Mouse (Mus musculus) natural killer cell, adult 2 months (primary cell): ENCODE results near the gene Prss27.

Experiments
- DNase-seq, 2 experiments: peaks; one replicate each; pipeline ENCODE4 v3.0.0; 2022; ENCODE audit warnings: low spot score in 2 of 2

Gene Prss27

DNA sequence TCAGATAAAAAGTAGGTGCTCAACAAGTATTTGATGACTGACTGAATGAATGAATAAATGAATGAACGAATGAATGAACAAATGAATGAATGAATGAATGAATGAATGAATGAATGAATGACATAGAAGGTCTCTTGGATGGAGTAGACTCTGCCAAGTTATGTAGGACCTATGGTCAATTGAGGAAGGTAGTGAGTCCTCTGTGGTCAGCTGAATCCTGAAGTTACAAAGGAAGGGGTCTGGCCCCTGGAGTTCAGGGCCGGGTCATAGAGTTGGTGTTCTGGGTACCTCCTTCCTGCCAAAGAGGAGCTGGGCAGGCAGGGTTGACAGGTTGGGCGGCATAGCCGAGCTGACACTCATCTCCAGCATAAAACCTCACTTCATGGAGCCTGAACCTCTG, at the start of gene Prss27:
Gene Prss27, plus strand, starts transcription at position 301 of the 400 bp plus-strand sequence.
- DNase-seq: no peak

DNA sequence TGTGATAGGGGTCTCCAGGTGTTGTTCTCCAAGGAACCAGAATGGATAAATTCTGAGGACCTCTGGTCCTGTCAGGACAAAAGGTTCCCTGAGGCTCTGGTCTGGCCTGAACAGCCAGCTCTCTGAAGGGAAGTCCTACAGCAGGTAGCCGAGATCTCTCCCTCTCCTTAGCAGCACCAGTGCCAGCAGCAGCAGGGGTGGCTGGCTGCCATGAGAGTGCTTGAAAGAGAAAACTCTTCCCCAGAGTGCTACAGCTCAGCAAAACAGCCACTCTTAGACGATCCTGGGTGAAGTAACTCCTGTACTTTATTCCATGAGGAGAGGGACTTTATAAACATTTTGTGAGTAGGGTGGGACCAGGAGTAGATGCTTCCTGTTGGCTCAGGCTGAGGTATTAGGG, 48.1 kb upstream of the Prss27 start:
- no peak for DNase-seq

DNA sequence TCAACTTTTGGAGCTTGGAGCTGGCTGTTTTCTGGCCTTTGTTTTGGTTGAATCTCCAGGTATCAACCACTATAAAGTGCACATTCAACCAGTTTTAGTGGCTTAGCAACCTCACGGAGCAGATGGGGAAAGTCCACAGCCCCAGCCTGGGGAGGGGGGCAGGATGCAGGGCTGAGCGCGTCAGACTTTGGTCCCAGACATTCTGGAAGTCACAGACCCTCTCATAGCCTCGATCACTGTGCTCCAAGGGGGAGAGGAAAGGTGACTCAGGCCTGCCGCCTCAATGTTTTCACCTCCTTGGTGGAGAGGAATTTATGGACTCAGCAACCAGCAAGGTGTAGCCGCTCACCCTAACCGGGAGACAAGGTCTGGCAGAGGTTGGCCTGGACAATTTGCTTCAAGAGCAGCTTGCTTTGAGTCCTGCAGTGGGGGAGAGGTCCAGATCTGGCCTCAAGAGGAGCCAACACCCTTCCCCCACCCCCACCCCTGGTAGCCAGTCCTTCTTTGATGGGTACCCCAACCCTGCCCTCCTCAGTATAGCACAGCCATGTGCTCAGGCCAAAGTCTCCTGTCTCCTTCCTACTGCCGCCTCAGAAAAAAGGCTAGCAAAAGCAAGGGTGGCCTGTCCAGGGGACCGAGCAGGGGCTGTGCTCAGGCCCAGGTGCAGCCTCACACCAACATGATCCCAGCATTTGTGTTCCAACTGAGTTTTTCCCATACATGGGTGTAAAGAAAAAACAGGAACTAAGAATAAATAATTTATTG, 45.0 kb upstream of the Prss27 start:
- DNase-seq: no peak

DNA sequence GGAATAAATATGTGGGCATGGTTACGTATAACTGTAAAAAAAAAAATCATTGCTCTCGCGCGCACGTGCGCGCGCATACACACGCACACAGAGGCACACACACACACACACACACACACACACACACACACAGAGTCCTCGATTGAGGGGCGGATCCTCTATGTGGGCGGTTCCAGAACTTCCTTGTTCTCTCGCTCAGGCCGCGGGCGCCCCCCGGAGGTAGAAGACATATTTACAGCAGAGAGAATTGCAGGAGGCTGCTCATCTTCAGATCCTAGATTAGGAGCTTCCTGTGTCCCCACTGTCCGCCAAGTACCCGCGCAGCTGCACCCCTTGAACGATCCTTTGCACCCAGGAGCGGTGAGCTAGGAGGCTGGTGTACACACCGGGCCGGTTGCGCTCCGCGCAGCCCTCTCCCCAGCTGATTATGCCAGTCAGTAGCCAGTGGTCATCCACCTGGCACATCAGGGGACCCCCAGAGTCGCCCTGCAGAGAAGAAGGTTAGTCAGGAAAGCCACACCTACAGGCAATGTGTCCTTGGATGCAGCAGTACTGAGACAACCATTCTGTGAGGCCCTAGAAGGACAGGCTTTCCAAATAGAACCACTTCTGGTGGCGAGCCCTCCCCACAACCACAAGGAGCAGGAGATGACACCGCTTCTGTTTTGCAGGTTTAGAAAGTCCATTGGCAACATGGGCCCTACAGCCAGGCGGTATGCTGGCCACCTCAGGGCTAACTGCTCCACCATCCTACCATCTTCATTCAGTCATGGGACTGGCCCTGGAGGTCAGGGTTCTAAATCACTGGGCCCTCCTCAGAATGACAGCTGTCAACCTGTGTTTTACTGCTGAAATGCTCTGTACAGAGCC, 44.1 kb upstream of the Prss27 start:
- peak; percentile 82 to 85 for DNase-seq

DNA sequence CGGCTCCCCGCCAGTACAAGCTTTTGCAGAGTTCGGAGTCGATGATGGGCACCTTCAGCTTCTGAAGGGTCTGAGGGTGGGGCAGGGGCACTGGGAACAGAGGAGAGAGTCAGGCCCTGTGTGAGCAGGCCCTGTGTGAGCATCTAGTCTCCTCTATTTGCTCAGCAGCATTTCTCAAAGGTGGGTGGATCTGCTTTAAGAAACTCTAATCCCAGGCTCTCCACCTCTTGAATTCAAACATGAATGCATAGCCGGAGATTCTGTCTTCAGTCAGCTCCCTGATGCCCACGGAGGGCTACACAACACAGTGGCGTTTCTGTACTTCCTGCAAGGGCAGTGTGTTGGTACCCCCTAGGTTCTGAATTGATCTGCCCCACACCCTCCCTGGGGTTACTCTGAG, 43.3 kb upstream of the Prss27 start:
- no peak for DNase-seq

DNA sequence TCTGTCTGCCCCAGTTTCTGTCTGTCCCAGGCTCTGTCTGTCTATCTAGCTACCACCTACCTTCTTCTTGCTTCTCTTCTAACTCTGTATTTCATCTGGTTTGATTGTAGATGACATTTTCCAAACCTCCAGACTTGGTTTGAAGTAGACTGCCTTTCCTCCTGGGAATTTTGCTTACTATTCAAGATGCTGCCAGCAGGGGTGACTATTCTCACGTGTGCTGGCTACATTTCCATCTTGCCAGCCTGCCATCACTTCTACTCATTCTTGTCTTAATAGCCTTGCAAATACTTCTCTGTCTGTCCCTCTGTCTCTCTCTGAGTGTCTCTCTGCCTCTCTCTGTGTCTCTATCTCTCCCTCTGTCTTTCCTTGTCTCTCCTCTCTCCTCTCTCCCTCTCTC, 42.5 kb upstream of the Prss27 start:
- no peak for DNase-seq

DNA sequence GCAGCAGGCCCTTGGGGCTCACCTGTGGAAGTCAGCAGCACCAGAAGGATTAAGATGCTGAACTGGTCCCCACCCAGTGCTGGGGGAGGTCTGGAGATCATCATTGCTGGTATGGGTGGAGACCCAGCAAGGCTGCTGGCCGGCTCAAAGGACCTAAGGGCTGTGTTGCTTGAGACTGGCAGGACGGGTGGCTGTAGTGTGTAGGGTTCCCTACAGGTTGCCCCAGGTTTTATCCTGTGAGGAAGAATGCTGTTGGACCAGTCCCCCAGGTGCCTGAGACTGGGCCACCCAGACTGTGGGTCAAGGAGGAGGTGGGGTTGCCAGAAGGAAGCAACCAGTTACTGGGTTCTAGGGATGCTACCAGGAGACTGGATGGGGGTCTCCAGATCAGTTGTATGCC, 40.0 kb upstream of the Prss27 start, which contains the start of gene Prss22:
Gene Prss22, minus strand, starts transcription at position 200 of the 400 bp plus-strand sequence.
- no peak for DNase-seq

DNA sequence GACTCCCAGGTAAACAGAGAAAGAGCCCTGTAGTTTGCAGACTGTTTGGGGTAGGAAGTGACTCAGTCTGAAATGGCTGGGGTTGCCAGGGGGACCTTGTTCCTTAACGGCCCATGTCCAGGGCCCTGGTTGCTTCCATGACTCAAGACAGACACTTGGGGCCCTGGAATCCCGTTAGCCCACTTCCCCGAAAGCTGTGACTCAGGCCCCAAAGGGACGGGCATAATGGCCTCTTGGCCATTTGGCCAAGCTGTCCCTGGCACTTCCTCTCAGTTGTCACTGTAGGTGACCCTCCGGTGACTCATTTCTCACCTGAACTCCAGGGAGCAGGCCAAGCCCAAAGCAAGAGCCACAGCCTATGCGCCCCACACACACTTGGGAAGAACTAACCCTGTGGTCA, 39.6 kb upstream of the Prss27 start:
- DNase-seq: no peak

DNA sequence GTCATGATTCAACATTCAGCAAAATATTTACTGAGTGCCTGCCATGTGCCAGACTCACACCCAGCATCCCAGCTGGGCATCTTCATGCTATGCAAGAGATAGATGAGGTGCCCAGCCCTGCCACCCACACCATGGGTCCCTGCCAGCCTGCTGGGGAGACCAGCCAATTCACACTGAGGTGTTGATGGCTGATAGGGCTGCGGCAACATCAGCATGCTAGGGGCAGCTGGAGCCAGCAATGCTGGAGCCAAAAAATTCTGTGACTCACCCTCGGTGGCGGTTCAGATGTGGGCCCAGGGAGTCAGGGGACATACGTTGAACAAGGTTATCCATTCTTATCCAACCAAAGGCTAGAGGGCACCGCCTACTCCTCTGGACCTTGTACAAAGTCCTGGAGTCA, 37.5 kb upstream of the Prss27 start:
- no peak for DNase-seq

DNA sequence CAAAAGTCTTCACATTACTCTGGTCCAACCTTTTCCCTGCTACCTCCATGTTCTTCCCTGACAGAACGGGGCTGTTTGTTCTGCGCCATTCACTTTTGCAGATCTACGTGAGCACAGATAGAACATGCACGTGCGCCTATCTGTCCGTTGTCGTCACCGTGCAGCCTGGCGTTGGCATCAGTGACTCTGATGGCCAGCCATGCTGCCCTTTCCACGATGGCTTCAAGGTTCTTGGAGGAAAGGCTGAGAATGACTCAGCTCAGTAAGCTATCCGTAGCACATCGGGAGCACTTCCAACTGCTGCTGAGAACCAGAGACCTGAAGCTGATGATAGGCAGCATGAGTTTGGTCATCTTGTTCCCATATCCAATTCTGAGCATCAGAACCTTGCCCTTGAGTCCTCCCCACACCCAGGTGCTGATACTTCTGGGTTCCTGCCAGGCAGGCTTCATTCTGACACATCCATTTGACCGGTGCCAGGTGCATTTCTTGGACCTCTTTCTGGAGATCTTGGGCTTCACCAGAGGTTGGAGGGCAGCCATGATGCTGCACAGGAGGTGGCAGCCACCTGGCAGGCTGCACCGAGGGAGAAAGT, 33.8 kb upstream of the Prss27 start:
- DNase-seq: no peak

DNA sequence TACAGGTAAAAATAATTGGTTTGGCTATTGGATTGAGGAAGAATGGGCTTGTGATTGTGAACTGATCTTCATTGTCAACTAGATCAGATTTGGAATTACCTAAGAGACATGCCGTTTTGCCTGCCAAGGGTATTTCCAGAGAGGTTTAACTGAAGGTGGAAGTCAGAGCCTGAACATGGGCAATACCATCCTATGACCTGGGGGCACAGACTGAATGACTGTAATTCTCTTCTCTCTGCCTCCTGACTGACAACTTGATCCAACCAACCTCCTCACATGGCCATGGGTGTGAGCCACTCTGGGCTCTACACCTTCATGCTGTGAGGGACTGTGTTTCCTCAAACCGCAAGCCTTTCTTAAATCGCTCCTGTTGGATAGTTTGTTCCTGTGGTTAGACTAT, 32.9 kb upstream of the Prss27 start:
- DNase-seq: no peak

DNA sequence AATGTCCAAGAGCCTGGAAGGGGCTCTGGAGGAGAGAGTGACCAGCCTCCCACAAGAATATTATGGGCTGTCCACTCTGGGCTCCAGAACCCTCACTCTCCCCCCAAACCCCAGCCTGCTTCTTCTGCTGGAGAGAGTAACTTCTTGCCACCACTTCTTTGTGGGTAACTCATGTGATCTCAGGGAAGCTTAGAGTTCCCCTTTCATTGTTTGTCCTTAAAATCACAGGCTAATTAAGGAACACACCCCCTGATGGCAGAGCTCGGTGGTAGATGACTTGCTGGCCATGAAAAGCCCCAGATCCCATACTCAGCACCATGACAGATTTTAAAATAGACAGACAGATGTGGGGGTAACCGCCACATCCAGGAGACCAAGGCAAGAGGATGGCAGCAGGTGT, 31.0 kb upstream of the Prss27 start:
- no peak for DNase-seq

DNA sequence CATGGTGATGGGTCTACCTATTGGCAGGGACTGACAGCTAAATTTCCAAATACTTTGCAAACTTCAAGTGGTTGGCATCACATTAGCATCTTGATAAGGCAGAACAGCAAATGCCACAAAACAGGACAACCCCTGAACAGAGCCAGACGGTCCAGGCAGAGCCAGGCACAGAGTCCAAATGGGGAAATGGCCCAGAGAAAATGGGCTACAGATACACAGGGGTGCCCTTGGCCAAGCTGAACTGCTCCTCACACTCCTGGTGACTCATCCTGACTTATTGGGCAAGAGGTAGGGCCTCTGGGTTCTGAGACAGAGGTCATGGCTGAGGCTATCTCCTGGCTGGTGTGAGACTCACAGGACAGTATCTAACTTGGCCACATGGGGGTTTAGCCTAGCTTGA, 30.6 kb upstream of the Prss27 start:
- DNase-seq: peak in 1 of 2 experiments; percentile 3

DNA sequence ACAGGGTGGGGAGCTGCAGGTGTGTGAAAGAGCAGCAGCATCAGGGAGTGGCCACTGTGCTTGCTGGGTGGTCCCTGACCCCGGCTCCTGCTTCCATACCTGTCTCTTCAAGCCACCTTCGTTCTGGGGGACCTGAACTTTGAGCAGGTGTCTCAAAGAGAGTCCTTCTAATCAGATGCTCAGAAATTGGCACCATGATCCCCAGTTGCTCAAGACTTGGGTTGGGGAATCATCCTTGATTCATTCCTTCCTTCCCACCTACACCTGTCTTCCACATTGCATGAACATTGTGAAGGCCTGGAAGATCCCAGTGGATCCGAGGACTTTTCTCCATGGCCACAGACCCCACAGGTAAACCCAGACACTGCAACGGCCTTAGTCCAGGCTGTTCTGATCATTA, 29.8 kb upstream of the Prss27 start:
- DNase-seq: no peak

DNA sequence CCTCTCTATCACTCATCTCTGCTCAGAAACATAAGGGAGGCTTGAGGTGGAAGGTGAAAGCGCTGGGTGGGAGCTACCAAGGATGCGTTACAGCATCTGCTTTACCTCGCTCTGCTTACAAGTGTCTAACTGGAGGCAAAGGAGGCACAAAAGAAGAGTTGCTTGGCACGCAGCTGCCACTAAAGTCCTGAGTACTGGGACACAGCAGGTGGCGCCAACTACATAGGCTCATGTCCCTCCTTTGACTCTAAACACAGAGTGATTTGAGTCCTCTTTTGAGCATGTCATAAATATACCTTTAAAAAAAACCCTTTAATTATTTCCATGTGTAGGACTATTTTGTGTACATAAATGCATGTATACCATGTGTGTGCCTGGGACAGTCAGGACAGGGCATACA, 28.3 kb upstream of the Prss27 start:
- DNase-seq: no peak

DNA sequence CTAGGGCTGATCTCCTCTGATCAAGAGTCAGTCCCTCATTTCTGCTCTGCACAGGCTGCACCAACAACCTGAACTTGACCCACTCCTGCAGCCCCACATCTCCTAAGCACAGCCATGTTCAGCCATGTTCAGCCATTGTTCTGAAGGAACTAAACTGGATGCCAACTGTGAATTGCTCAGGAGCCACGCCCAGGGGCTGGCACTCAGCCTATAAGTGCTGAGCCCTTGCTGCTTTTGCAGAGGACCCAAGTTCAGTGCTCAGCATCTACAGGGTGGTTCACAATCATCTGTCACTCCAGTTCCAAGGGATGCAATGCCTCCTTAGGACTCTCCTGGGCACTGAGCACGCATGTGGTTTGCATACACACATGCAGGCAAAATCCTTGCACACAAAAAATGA, 25.0 kb upstream of the Prss27 start:
- DNase-seq: no peak

DNA sequence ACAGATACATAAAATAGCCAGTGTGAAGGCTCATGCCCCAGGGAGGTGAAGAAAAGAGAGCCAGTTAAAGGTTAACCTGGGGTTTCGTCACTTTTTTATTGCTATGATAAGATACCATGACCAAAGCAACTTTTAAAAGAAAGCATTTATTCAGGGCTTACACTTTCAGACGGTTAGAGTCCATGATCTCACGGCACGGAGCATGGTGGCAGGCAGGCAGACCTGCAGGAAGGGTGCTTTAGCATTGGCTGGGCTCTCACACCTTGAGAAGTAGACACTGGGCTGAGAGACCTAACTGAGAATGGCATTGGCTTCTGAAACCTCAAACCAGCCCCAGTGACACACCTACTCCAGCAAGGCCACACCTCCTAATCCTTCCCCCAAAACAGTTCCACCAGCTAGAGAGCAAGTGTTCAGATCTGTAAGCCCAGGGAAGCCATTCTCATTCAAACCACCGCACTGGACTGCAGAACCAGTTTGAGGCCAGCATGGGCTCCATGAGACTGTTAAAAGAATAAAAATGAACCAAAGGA, 23.4 kb upstream of the Prss27 start:
- DNase-seq: no peak

DNA sequence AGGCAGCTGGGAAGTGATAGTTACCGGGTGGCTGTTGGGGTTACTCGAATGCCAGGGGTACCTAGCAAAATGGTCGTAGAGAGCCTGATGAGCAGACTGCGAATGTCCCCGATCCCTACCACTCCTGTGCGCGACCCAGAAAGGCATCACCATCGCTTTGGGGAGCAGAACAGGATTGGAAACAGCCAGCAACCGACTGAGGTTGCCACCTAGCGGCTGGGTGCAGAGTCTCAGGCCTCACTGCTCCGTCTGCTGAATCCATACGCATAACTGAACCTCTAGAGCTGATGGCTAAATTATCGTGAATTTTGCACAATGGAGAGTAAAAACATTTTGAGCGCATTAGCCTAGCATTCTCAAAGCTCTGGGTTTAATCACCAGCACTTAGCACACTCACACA, 22.2 kb upstream of the Prss27 start:
- DNase-seq: no peak

DNA sequence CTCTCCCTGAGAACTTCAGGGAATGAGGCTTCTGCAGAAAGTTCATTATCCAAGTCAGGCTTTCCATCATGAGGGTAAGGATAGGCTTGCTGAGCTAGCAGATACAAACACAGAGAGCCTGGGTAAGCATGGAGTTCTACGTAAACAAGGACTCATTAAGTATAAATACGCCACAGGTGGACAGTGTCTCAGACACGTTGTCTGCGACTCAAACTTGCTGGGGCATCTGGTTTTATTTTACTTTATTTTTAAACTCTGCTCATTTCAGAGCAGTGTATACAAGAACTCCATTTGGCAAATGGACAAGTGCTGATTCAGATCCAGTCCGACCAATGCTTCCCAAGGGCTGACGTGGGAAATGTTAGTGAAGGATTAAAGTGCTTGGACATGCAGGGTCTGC, 17.2 kb upstream of the Prss27 start:
- no peak for DNase-seq

DNA sequence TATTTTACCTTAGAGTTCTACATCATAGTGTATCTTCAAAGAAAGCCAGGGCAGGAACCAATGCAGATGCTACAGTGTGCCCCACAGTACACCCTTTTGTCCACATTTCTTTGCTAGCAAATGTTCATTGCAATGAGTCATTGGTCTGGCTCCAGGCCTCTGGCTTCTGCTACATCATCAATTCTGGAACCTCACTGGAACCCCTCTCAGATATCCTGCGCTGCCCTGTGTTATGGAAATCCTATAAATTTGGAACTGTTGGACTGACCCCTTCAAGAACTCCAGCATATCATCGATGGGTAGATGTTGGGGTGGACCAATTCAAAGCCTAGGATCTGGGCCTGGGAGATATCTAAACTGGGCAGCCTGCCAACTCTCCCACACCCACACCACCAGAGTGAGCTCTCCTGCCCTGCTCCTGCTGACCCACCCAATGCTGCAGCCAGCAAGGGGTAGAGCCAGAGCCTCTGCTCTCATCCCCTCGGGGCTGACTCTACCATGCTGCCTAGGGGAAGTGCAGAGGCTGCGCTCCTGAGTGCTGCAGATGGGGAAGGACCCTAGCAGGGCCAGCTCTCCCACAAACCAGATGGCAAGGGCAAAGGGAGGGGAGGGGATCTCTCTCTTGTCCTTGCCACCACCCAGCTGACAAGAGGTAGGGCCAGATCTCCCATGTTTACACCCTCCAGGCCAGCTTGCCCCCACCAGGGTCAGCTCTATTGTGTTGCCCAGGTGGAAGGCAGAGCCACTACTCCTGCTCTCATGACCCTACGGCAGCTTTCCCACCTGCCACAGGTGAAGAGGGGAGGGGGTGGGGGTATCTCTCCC, 16.4 kb upstream of the Prss27 start:
- no peak for DNase-seq

DNA sequence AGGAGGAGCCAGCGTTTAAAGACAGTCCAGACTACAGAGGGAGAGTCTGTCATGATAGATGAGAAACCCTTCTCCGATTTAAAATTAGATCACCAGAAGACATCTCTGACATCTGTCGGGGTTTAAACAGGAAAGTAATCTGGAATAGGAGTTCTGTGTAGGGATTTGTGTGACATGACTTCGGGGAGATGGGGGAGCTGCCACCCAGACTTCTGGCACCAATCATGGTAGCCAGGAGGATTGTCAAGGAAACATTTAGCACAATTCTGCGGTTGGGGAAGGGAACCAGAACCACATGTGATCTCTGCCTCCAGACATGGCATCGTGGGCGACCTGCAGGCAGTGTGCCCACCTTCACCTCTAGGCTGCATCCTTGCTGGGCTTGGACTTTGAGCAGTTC, 8.5 kb upstream of the Prss27 start:
- no peak for DNase-seq

DNA sequence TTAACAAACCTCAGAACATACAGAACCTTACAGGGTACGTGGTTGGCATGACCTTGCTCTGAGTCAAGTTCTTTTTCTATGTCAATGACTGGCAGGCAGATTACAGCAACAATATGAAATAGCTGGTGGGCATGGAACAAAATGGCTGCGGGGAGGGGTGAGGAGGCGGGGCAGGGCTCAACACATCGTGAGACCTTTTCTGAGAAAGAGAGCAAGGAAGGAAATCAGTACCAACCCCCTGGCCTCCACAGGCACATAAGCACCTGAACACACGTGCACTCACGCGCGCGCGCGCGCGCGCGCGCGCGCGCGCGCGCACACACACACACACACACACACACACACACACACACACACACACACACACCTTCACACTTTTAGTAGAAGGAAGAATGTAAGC, 7.4 kb upstream of the Prss27 start:
- no peak for DNase-seq
